Mouse (Mus musculus): ENCODE measurements around the gene Cda. TPM values are rescaled to one million over a fixed set of nuclear protein-coding genes. Genes with fewer than 3 reads are reported as not detected.

The Cda gene
- polyA plus RNA-seq (2012; rRNA removed) = 4.8 and 8.4 TPM in 2 replicates

GRCm38 (mm10) chr4:138367641-138368497 is at the start of gene Cda:
Cda (minus strand) TSS chr4:138367992.

GRCm38 (mm10) chr4:138395971-138396645 is 28.3 kb upstream of the Cda start, which contains the start of gene Fam43b:
Fam43b (minus strand) TSS chr4:138396528.

GRCm38 (mm10) chr4:138326077-138326695 is 41.6 kb downstream of the Cda start, which contains the start of gene Pink1:
Pink1 (minus strand) TSS chr4:138326307.

GRCm38 (mm10) chr4:138304340-138305104 is 63.3 kb downstream of the Cda start, which contains the start of gene Ddost:
Ddost (plus strand) TSS chr4:138304730.

Other genes with a start within 250 kb of the Cda start
- gene Hp1bp3, start 151.7 kb downstream of the Cda start, polyA plus RNA-seq (2012; rRNA removed) = 11.4 and 14.1 TPM in 2 replicates
- 0.38 and 0.77 TPM in 2 replicates for gene Sh2d5, start 117.6 kb downstream of the Cda start, polyA plus RNA-seq (2012; rRNA removed)
- 0.26 and 0.33 TPM in 2 replicates for gene Kif17, start 117.6 kb downstream of the Cda start, polyA plus RNA-seq (2012; rRNA removed)
- 166 and 268 TPM in 2 replicates for gene Ddost, start 63.3 kb downstream of the Cda start, polyA plus RNA-seq (2012; rRNA removed)
- gene Pink1, start 41.7 kb downstream of the Cda start, polyA plus RNA-seq (2012; rRNA removed) = 45.8 and 66.3 TPM in 2 replicates
- 0.10 TPM in 1 of 2 replicates, not detected in the other for gene Fam43b, start 28.5 kb upstream of the Cda start, polyA plus RNA-seq (2012; rRNA removed)
- 10.4 and 11.7 TPM in 2 replicates for gene Mul1, start 66.7 kb upstream of the Cda start, polyA plus RNA-seq (2012; rRNA removed)
- 13.0 and 22.3 TPM in 2 replicates for gene Camk2n1, start 86.3 kb upstream of the Cda start, polyA plus RNA-seq (2012; rRNA removed)

Measured in stomach, adult 2 months (tissue).